Mouse (Mus musculus): ENCODE data around the gene Adck2. TPM values are rescaled to one million over a fixed set of nuclear protein-coding genes. Genes with fewer than 3 reads are reported as not detected.
A peak's percentile ranks its signal among the peaks of the same experiment; 100 is the strongest.

The Adck2 gene
- polyA plus RNA-seq, 1 experiment: 21.2 TPM

- H3K4me1 ChIP-seq (ENCODE audit: control insufficient read depth, insufficient read depth, low read length): peaks cover 56% of the 10 kb centered on the region
- TF ChIP-seq POLR2A (IDR thresholded peaks at IDR 0.05; ENCODE audit: borderline replicate concordance, low read depth, low read length): no peak
- no peak for TF ChIP-seq CTCF (IDR thresholded peaks at IDR 0.05; ENCODE audit: low read depth, low read length)
- H3K27ac ChIP-seq (ENCODE audit: insufficient read depth, low read depth, low read length): no peak overlapping the region
- H3K4me3 ChIP-seq (ENCODE audit: insufficient read depth, low read length): peak overlapping the region; percentile 69
Observed at GRCm38 (mm10) chr6:39556900-39557659, 16.6 kb upstream of the Adck2 start.

GRCm38 (mm10) chr6:39557723-39558261 lies 15.9 kb upstream of the Adck2 start, which contains the start of gene Dennd2a:
TSS of gene Dennd2a (minus strand) at chr6:39557867.
- Histone ChIP-seq H3K4me3 (ENCODE audit: insufficient read depth, low read length) (peak within 1 kb of the TSS; percentile 69), H3K27ac (ENCODE audit: insufficient read depth, low read depth, low read length) (no peak within 1 kb of the TSS), H3K4me1 (ENCODE audit: control insufficient read depth, insufficient read depth, low read length) (peaks cover 51% of the 10 kb centered on the region)
- no peak for TF ChIP-seq CTCF (IDR thresholded peaks at IDR 0.05; ENCODE audit: low read depth, low read length)
- no peak for TF ChIP-seq POLR2A (IDR thresholded peaks at IDR 0.05; ENCODE audit: borderline replicate concordance, low read depth, low read length)

- no peak overlapping the region for H3K4me3 ChIP-seq (ENCODE audit: insufficient read depth, low read length)
- no peak for TF ChIP-seq POLR2A (IDR thresholded peaks at IDR 0.05; ENCODE audit: borderline replicate concordance, low read depth, low read length)
- no peak for TF ChIP-seq CTCF (IDR thresholded peaks at IDR 0.05; ENCODE audit: low read depth, low read length)
- peaks cover 40% of the 10 kb centered on the region for H3K4me1 ChIP-seq (ENCODE audit: control insufficient read depth, insufficient read depth, low read length)
- H3K27ac ChIP-seq (ENCODE audit: insufficient read depth, low read depth, low read length): peak overlapping the region; percentile 17; the same call in 1 of the 2 replicates
Observed at GRCm38 (mm10) chr6:39559276-39559939, 14.3 kb upstream of the Adck2 start.

- Histone ChIP-seq H3K27ac (ENCODE audit: insufficient read depth, low read depth, low read length) (peak overlapping the region; percentile 55), H3K4me3 (ENCODE audit: insufficient read depth, low read length) (peak overlapping the region; percentile 48), H3K4me1 (ENCODE audit: control insufficient read depth, insufficient read depth, low read length) (peaks cover 26% of the 10 kb centered on the region)
- no peak; the same call in 1 of the 2 replicates for TF ChIP-seq CTCF (IDR thresholded peaks at IDR 0.05; ENCODE audit: low read depth, low read length)
- no peak for TF ChIP-seq POLR2A (IDR thresholded peaks at IDR 0.05; ENCODE audit: borderline replicate concordance, low read depth, low read length)
Observed at GRCm38 (mm10) chr6:39562166-39563015, 11.3 kb upstream of the Adck2 start.

GRCm38 (mm10) chr6:39567528-39567927 lies 6.1 kb upstream of the Adck2 start:
- TF ChIP-seq POLR2A (IDR thresholded peaks at IDR 0.05; ENCODE audit: borderline replicate concordance, low read depth, low read length): no peak
- TF ChIP-seq CTCF (IDR thresholded peaks at IDR 0.05; ENCODE audit: low read depth, low read length): no peak
- no peaks in the 10 kb centered on the region for H3K4me1 ChIP-seq (ENCODE audit: control insufficient read depth, insufficient read depth, low read length)
- H3K4me3 ChIP-seq (ENCODE audit: insufficient read depth, low read length): no peak overlapping the region
- no peak overlapping the region for H3K27ac ChIP-seq (ENCODE audit: insufficient read depth, low read depth, low read length)

GRCm38 (mm10) chr6:39570426-39570825 lies 3.2 kb upstream of the Adck2 start:
- Histone ChIP-seq H3K4me3 (ENCODE audit: insufficient read depth, low read length) (no peak overlapping the region), H3K4me1 (ENCODE audit: control insufficient read depth, insufficient read depth, low read length) (peaks cover 13% of the 10 kb centered on the region), H3K27ac (ENCODE audit: insufficient read depth, low read depth, low read length) (no peak overlapping the region)
- TF ChIP-seq CTCF (IDR thresholded peaks at IDR 0.05; ENCODE audit: low read depth, low read length) (no peak), POLR2A (IDR thresholded peaks at IDR 0.05; ENCODE audit: borderline replicate concordance, low read depth, low read length) (no peak)

GRCm38 (mm10) chr6:39574555-39574869 lies 839 bp downstream of the Adck2 start:
- peak overlapping the region; percentile 72 for H3K4me3 ChIP-seq (ENCODE audit: insufficient read depth, low read length)
- H3K27ac ChIP-seq (ENCODE audit: insufficient read depth, low read depth, low read length): peak overlapping the region; percentile 66; the same call in 1 of the 2 replicates
- H3K4me1 ChIP-seq (ENCODE audit: control insufficient read depth, insufficient read depth, low read length): peaks cover 13% of the 10 kb centered on the region
- TF ChIP-seq POLR2A (IDR thresholded peaks at IDR 0.05; ENCODE audit: borderline replicate concordance, low read depth, low read length) (no peak), CTCF (IDR thresholded peaks at IDR 0.05; ENCODE audit: low read depth, low read length) (no peak)

GRCm38 (mm10) chr6:39574951-39575350 lies 1.3 kb downstream of the Adck2 start:
- peak overlapping the region; percentile 72 for H3K4me3 ChIP-seq (ENCODE audit: insufficient read depth, low read length)
- H3K4me1 ChIP-seq (ENCODE audit: control insufficient read depth, insufficient read depth, low read length): peaks cover 13% of the 10 kb centered on the region
- TF ChIP-seq CTCF (IDR thresholded peaks at IDR 0.05; ENCODE audit: low read depth, low read length): no peak
- TF ChIP-seq POLR2A (IDR thresholded peaks at IDR 0.05; ENCODE audit: borderline replicate concordance, low read depth, low read length): no peak
- no peak overlapping the region for H3K27ac ChIP-seq (ENCODE audit: insufficient read depth, low read depth, low read length)

- Histone ChIP-seq H3K4me3 (ENCODE audit: insufficient read depth, low read length) (no peak overlapping the region), H3K27ac (ENCODE audit: insufficient read depth, low read depth, low read length) (no peak overlapping the region), H3K4me1 (ENCODE audit: control insufficient read depth, insufficient read depth, low read length) (peaks cover 6% of the 10 kb centered on the region)
- TF ChIP-seq CTCF (IDR thresholded peaks at IDR 0.05; ENCODE audit: low read depth, low read length) (no peak), POLR2A (IDR thresholded peaks at IDR 0.05; ENCODE audit: borderline replicate concordance, low read depth, low read length) (no peak)
Observed at GRCm38 (mm10) chr6:39579552-39579951, 5.9 kb downstream of the Adck2 start.

Data from bone marrow macrophage, adult 2 months (primary cell).